Mouse (Mus musculus) liver, adult 2 months (tissue): ENCODE measurements around the gene Plppr2. TPM values are rescaled to one million over a fixed set of nuclear protein-coding genes. Genes with fewer than 3 reads are reported as not detected.

Experiments
- DNase-seq: peaks from one replicate; pipeline ENCODE4 v3.0.0-alpha.2; 2011; ENCODE audit warnings: low read depth, low spot score; ENCODE audit errors: extremely low read depth
- H3K27ac ChIP-seq: fragments of 200-500 bp; replicated peaks from 2 replicates; pipeline ENCODE4 v1.5.1; 2012; ENCODE audit warnings: low read depth, mild to moderate bottlenecking, control low read depth, inconsistent platforms, low read length; ENCODE audit not compliant: insufficient read depth
- H3K27me3 ChIP-seq: fragments of 200-500 bp; 2 replicates; pipeline ENCODE4 v1.6.1; 2012; ENCODE audit warnings: mild to moderate bottlenecking, moderate library complexity, low read length, inconsistent platforms; ENCODE audit not compliant: control insufficient read depth, insufficient read depth
- H3K36me3 ChIP-seq: fragments of 200-500 bp; 2 replicates; pipeline ENCODE4 v1.6.1; 2012; ENCODE audit warnings: low read length, inconsistent platforms; ENCODE audit not compliant: control insufficient read depth, insufficient read depth
- H3K4me1 ChIP-seq: fragments of 200-500 bp; 2 replicates; pipeline ENCODE4 v1.6.1; 2011; ENCODE audit warnings: low read length; ENCODE audit not compliant: control insufficient read depth, insufficient read depth
- H3K4me3 ChIP-seq: fragments of 200-500 bp; 2 replicates; pipeline ENCODE4 v1.5.1; 2011; ENCODE audit warnings: low read depth, mild to moderate bottlenecking, control low read depth, low read length, moderate library complexity; ENCODE audit not compliant: insufficient read depth
- H3K79me2 ChIP-seq: fragments of 200-500 bp; 2 replicates; pipeline ENCODE4 v1.6.1; 2012; ENCODE audit warnings: inconsistent platforms, mild to moderate bottlenecking, low read length, moderate library complexity; ENCODE audit not compliant: control insufficient read depth, insufficient read depth
- H3K9ac ChIP-seq: fragments of 200-500 bp; 2 replicates; pipeline ENCODE4 v1.6.1; 2012; ENCODE audit warnings: low read depth, mild to moderate bottlenecking, control low read depth, inconsistent platforms, low read length
- CTCF ChIP-seq: fragments of 200-500 bp; IDR thresholded peaks from 2 replicates; pipeline ENCODE4 v1.5.1; 2011; ENCODE audit warnings: low read depth, low read length, control low read depth
- POLR2A ChIP-seq: fragments of 200-500 bp; IDR thresholded peaks from 2 replicates; pipeline ENCODE4 v1.6.1; 2011; ENCODE audit warnings: low read length, control low read depth; ENCODE audit not compliant: insufficient read depth; ENCODE audit errors: extremely low read depth
- WGBS: fragments of 180-500 bp; shearing (Covaris S2); methylation state at CpG from one replicate; pipeline ENCODE4 v1.1.7; 2018; 5-methylcytosine and 5-hydroxymethylcytosine counted together
- polyA plus RNA-seq: library from polyadenylated mRNA; depleted of rRNA; stranded (reverse); fragments of >200 nt; gene quantifications from 2 replicates; pipeline ENCODE4 v1.2.3, GENCODE M21; 2012; rRNA removed
- total RNA-seq: library from RNA; depleted of rRNA; stranded (reverse); fragments of >200 nt; gene quantifications from 2 replicates; pipeline ENCODE4 v1.2.3, GENCODE M21; 2014; rRNA removed

Plppr2 gene
- total and polyA plus RNA-seq, 2 experiments = 0.74 to 14.6 TPM

- Histone ChIP-seq H3K4me1 (peaks cover 11% of the 10 kb centered on the region), H3K27me3 (no peaks in the 10 kb centered on the region), H3K4me3 (no peak overlapping the region), H3K27ac (no peak overlapping the region), H3K36me3 (no peaks in the 10 kb centered on the region), H3K79me2 (no peaks in the 10 kb centered on the region), H3K9ac (no peak overlapping the region)
- TF ChIP-seq CTCF (no peak), POLR2A (no peak)
- 74% methylated on average over 3 of the region's 3 CpGs for WGBS
- no peak for DNase-seq
These were observed 59.5 kb downstream of the Plppr2 start for GRCm38 (mm10) chr9:21996178-21996867.

Other genes with a start within 250 kb of the Plppr2 start
- gene Ldlr, start 213.6 kb upstream of the Plppr2 start, total RNA-seq = 61.4 and 82.8 TPM in 2 replicates
- gene Ldlr, start 213.6 kb upstream of the Plppr2 start, polyA plus RNA-seq = 105 and 116 TPM in 2 replicates
- 15.3 and 17.9 TPM in 2 replicates for gene Spc24, start 176.7 kb upstream of the Plppr2 start, total RNA-seq
- gene Spc24, start 176.7 kb upstream of the Plppr2 start, polyA plus RNA-seq = 11.6 and 14.4 TPM in 2 replicates
- 12.8 and 20.7 TPM in 2 replicates for gene Kank2, start 138.3 kb upstream of the Plppr2 start, total RNA-seq
- 27.2 and 34.5 TPM in 2 replicates for gene Kank2, start 138.3 kb upstream of the Plppr2 start, polyA plus RNA-seq
- 13.6 and 22.2 TPM in 2 replicates for gene Angptl8, start 101.5 kb upstream of the Plppr2 start, total RNA-seq
- 201 and 258 TPM in 2 replicates for gene Angptl8, start 101.5 kb upstream of the Plppr2 start, polyA plus RNA-seq
- 8.5 and 12.6 TPM in 2 replicates for gene Dock6, start 84.4 kb upstream of the Plppr2 start, total RNA-seq
- 23.2 and 33.9 TPM in 2 replicates for gene Dock6, start 84.4 kb upstream of the Plppr2 start, polyA plus RNA-seq
- gene Rab3d, start 18.8 kb upstream of the Plppr2 start, total RNA-seq = 5.5 and 5.6 TPM in 2 replicates
- 8.0 and 16.6 TPM in 2 replicates for gene Rab3d, start 18.8 kb upstream of the Plppr2 start, polyA plus RNA-seq
- 7.6 and 7.9 TPM in 2 replicates for gene Ccdc159, start 9.6 kb upstream of the Plppr2 start, total RNA-seq
- 6.7 and 11.6 TPM in 2 replicates for gene Ccdc159, start 9.6 kb upstream of the Plppr2 start, polyA plus RNA-seq
- gene Tmem205, start 9.5 kb upstream of the Plppr2 start, total RNA-seq = 841 and 970 TPM in 2 replicates
- 1,676 and 1,979 TPM in 2 replicates for gene Tmem205, start 9.5 kb upstream of the Plppr2 start, polyA plus RNA-seq
- gene Swsap1, start 18.7 kb downstream of the Plppr2 start, total RNA-seq = 4.1 and 5.3 TPM in 2 replicates
- 4.7 and 5.2 TPM in 2 replicates for gene Swsap1, start 18.7 kb downstream of the Plppr2 start, polyA plus RNA-seq
- 0.74 and 1.8 TPM in 2 replicates for gene Epor, start 26.5 kb downstream of the Plppr2 start, total RNA-seq
- gene Epor, start 26.5 kb downstream of the Plppr2 start, polyA plus RNA-seq = 4.8 and 5.0 TPM in 2 replicates
- gene Rgl3, start 52.4 kb downstream of the Plppr2 start, total RNA-seq = 5.0 and 5.9 TPM in 2 replicates
- gene Rgl3, start 52.4 kb downstream of the Plppr2 start, polyA plus RNA-seq = 41.8 and 44.2 TPM in 2 replicates
- gene Ccdc151, start 65.6 kb downstream of the Plppr2 start, total RNA-seq = 0.34 and 0.46 TPM in 2 replicates
- gene Ccdc151, start 65.6 kb downstream of the Plppr2 start, polyA plus RNA-seq = 0.59 and 0.76 TPM in 2 replicates
- 60.0 and 63.6 TPM in 2 replicates for gene Prkcsh, start 65.8 kb downstream of the Plppr2 start, total RNA-seq
- gene Prkcsh, start 65.8 kb downstream of the Plppr2 start, polyA plus RNA-seq = 95.5 and 99.3 TPM in 2 replicates
- not detected in 2 replicates for gene Elavl3, start 115.0 kb downstream of the Plppr2 start, total RNA-seq
- gene Elavl3, start 115.0 kb downstream of the Plppr2 start, polyA plus RNA-seq = not detected in 2 replicates
- gene Gm49318, start 134.2 kb downstream of the Plppr2 start, total RNA-seq = not detected in 2 replicates
- not detected in 2 replicates for gene Gm49318, start 134.2 kb downstream of the Plppr2 start, polyA plus RNA-seq
- gene Zfp653, start 134.3 kb downstream of the Plppr2 start, total RNA-seq = 2.9 and 3.6 TPM in 2 replicates
- 6.9 and 13.0 TPM in 2 replicates for gene Zfp653, start 134.3 kb downstream of the Plppr2 start, polyA plus RNA-seq
- gene Ecsit, start 148.4 kb downstream of the Plppr2 start, total RNA-seq = 34.1 and 39.1 TPM in 2 replicates
- gene Ecsit, start 148.4 kb downstream of the Plppr2 start, polyA plus RNA-seq = 63.9 and 69.2 TPM in 2 replicates
- 0.28 and 1.0 TPM in 2 replicates for gene Cnn1, start 162.2 kb downstream of the Plppr2 start, total RNA-seq
- gene Cnn1, start 162.2 kb downstream of the Plppr2 start, polyA plus RNA-seq = 0.22 and 0.36 TPM in 2 replicates
- gene Elof1, start 180.1 kb downstream of the Plppr2 start, total RNA-seq = 46.2 and 56.8 TPM in 2 replicates
- gene Elof1, start 180.1 kb downstream of the Plppr2 start, polyA plus RNA-seq = 106 and 108 TPM in 2 replicates
- 93.6 and 123 TPM in 2 replicates for gene Acp5, start 198.7 kb downstream of the Plppr2 start, total RNA-seq
- 200 and 211 TPM in 2 replicates for gene Acp5, start 198.7 kb downstream of the Plppr2 start, polyA plus RNA-seq
- gene Pigyl, start 219.8 kb downstream of the Plppr2 start, total RNA-seq = 21.6 and 23.0 TPM in 2 replicates
- gene Pigyl, start 219.8 kb downstream of the Plppr2 start, polyA plus RNA-seq = 45.8 and 53.0 TPM in 2 replicates